Mouse (Mus musculus) MEL (cell line): ENCODE data around the gene Lrrc34. TPM values are rescaled to one million over a fixed set of nuclear protein-coding genes. Genes with fewer than 3 reads are reported as not detected.

Source experiments
- DNase-seq: peaks from one replicate; pipeline ENCODE4 v3.0.0; 2011; ENCODE audit warnings: low read depth, low spot score
- H3K27ac ChIP-seq: 2 replicates; pipeline ENCODE4 v1.5.1; 2012; ENCODE audit warnings: low read depth, mild to moderate bottlenecking, control low read depth, low read length, moderate library complexity; ENCODE audit not compliant: control insufficient read depth
- H3K27me3 ChIP-seq, 2 experiments: fragments of 150-350 bp in 1 of 2; sonication (generic) in 1 of 2; 2 replicates each; pipeline ENCODE4 v1.6.1; 2012; ENCODE audit warnings: low read length in 2 of 2, mild to moderate bottlenecking in 2 of 2, improper control_type of control experiment in 1 of 2, moderate library complexity in 1 of 2; ENCODE audit not compliant: insufficient read depth in 2 of 2, control insufficient read depth in 1 of 2
- H3K36me3 ChIP-seq, 2 experiments: 2 replicates each; pipeline ENCODE4 v1.6.1; 2012 to 2014; ENCODE audit warnings: low read length in 2 of 2, improper control_type of control experiment in 1 of 2, inconsistent platforms in 1 of 2, mild to moderate bottlenecking in 1 of 2; ENCODE audit not compliant: insufficient read depth in 2 of 2, control insufficient read depth in 1 of 2
- H3K4me1 ChIP-seq, 2 experiments: fragments of 150-350 bp in 1 of 2; sonication (generic) in 1 of 2; 2 replicates each; pipeline ENCODE4 v1.6.1; 2012; ENCODE audit warnings: low read length in 2 of 2, improper control_type of control experiment in 1 of 2, mild to moderate bottlenecking in 1 of 2; ENCODE audit not compliant: insufficient read depth in 2 of 2, control insufficient read depth in 1 of 2
- H3K4me3 ChIP-seq, 2 experiments: fragments of 150-350 bp in 1 of 2; sonication (generic) in 1 of 2; 2 replicates each; pipeline ENCODE4 v1.5.1; 2012; ENCODE audit warnings: low read depth in 2 of 2, low read length in 2 of 2, mild to moderate bottlenecking in 2 of 2, moderate library complexity in 2 of 2, control low read depth in 1 of 2, improper control_type of control experiment in 1 of 2; ENCODE audit not compliant: control insufficient read depth in 1 of 2, insufficient read depth in 1 of 2
- H3K79me2 ChIP-seq: 2 replicates; pipeline ENCODE4 v1.6.1; 2012; ENCODE audit warnings: mild to moderate bottlenecking, low read length, moderate library complexity; ENCODE audit not compliant: control insufficient read depth, poor library complexity, insufficient read depth
- H3K9ac ChIP-seq: 2 replicates; pipeline ENCODE4 v1.6.1; 2012; ENCODE audit warnings: low read depth, mild to moderate bottlenecking, control low read depth, low read length, moderate library complexity; ENCODE audit not compliant: control insufficient read depth, poor library complexity, severe bottlenecking
- H3K9me3 ChIP-seq: fragments of 150-350 bp; sonication (generic); replicated peaks from 2 replicates; pipeline ENCODE4 v1.6.1; 2012; ENCODE audit warnings: mild to moderate bottlenecking, low read length, improper control_type of control experiment, moderate library complexity; ENCODE audit not compliant: insufficient read depth
- CHD2 ChIP-seq: IDR thresholded peaks from 2 replicates; pipeline ENCODE4 v1.6.1; 2011; ENCODE audit warnings: low read length, improper control_type of control experiment
- CTCF ChIP-seq, 3 experiments: IDR thresholded peaks in 2 of 3; conservative IDR thresholded peaks in 1 of 3; 2 replicates each; pipeline ENCODE4 v1.5.1; 2011 to 2012; ENCODE audit warnings: low read length in 3 of 3, low read depth in 2 of 3, mild to moderate bottlenecking in 2 of 3, improper control_type of control experiment in 1 of 3, inconsistent platforms in 1 of 3, mixed read lengths in 1 of 3, moderate library complexity in 1 of 3; ENCODE audit not compliant: control insufficient read depth in 1 of 3, insufficient read depth in 1 of 3, poor library complexity in 1 of 3, severe bottlenecking in 1 of 3
- E2F4 ChIP-seq: IDR thresholded peaks from 2 replicates; pipeline ENCODE4 v1.6.1; 2011; ENCODE audit warnings: low read depth, low read length, improper control_type of control experiment, borderline replicate concordance
- ELF1 ChIP-seq: IDR thresholded peaks from 2 replicates; pipeline ENCODE4 v1.6.1; 2014; ENCODE audit warnings: low read depth, mild to moderate bottlenecking, inconsistent platforms, low read length, improper control_type of control experiment, moderate library complexity
- EP300 ChIP-seq, 2 experiments: IDR thresholded peaks; 2 replicates each; pipeline ENCODE4 v1.6.1; 2011; ENCODE audit warnings: improper control_type of control experiment in 2 of 2, low read length in 2 of 2, low read depth in 1 of 2, mild to moderate bottlenecking in 1 of 2
- GABPA ChIP-seq: IDR thresholded peaks from 2 replicates; pipeline ENCODE4 v1.6.1; 2012; ENCODE audit warnings: low read depth, mild to moderate bottlenecking, inconsistent platforms, low read length, improper control_type of control experiment, moderate library complexity
- GATA1 ChIP-seq: IDR thresholded peaks from 2 replicates; pipeline ENCODE4 v1.6.1; 2011; ENCODE audit warnings: low read depth, low read length, improper control_type of control experiment
- HCFC1 ChIP-seq: IDR thresholded peaks from 2 replicates; pipeline ENCODE4 v1.6.1; 2012; ENCODE audit warnings: low read depth, mild to moderate bottlenecking, inconsistent platforms, low read length, improper control_type of control experiment, moderate library complexity
- KAT2A ChIP-seq: conservative IDR thresholded peaks from 2 replicates; pipeline ENCODE4 v1.6.1; 2012; ENCODE audit warnings: low read depth, low read length, improper control_type of control experiment, inconsistent platforms
- MAFK ChIP-seq: IDR thresholded peaks from 2 replicates; pipeline ENCODE4 v1.6.1; 2011; ENCODE audit warnings: low read depth, mild to moderate bottlenecking, low read length, improper control_type of control experiment, borderline replicate concordance
- MAX ChIP-seq: IDR thresholded peaks from 2 replicates; pipeline ENCODE4 v1.6.1; 2011; ENCODE audit warnings: low read length, improper control_type of control experiment
- MAZ ChIP-seq: IDR thresholded peaks from 2 replicates; pipeline ENCODE4 v1.6.1; 2012; ENCODE audit warnings: low read depth, mild to moderate bottlenecking, inconsistent platforms, low read length, improper control_type of control experiment
- MEF2A ChIP-seq: IDR thresholded peaks from 2 replicates; pipeline ENCODE4 v1.6.1; 2014; ENCODE audit warnings: low read depth, mild to moderate bottlenecking, inconsistent platforms, low read length, improper control_type of control experiment; ENCODE audit not compliant: poor library complexity, insufficient replicate concordance, severe bottlenecking; ENCODE audit errors: extremely low read depth
- MXI1 ChIP-seq: IDR thresholded peaks from 2 replicates; pipeline ENCODE4 v1.6.1; 2011; ENCODE audit warnings: mild to moderate bottlenecking, low read depth, low read length, improper control_type of control experiment
- POLR2AphosphoS5 ChIP-seq: IDR thresholded peaks from 2 replicates; pipeline ENCODE4 v1.6.1; 2012; ENCODE audit warnings: low read depth, borderline replicate concordance, mild to moderate bottlenecking, inconsistent platforms, low read length, moderate library complexity, mixed read lengths
- SMC3 ChIP-seq: IDR thresholded peaks from 2 replicates; pipeline ENCODE4 v1.6.1; 2011; ENCODE audit warnings: low read depth, low read length, improper control_type of control experiment
- TAL1 ChIP-seq: IDR thresholded peaks from 2 replicates; pipeline ENCODE4 v1.6.1; 2012; ENCODE audit warnings: mild to moderate bottlenecking, inconsistent platforms, low read length, moderate library complexity, mixed read lengths
- TBP ChIP-seq: IDR thresholded peaks from 2 replicates; pipeline ENCODE4 v1.8.0; 2011; ENCODE audit warnings: low read depth, low read length, improper control_type of control experiment
- TCF12 ChIP-seq: IDR thresholded peaks from 2 replicates; pipeline ENCODE4 v1.6.1; 2014; ENCODE audit warnings: low read depth, mild to moderate bottlenecking, inconsistent platforms, low read length, improper control_type of control experiment, moderate library complexity
- ZC3H11A ChIP-seq: IDR thresholded peaks from 2 replicates; pipeline ENCODE4 v1.6.1; 2012; ENCODE audit warnings: low read depth, mild to moderate bottlenecking, inconsistent platforms, low read length, improper control_type of control experiment
- ZMIZ1 ChIP-seq: IDR thresholded peaks from 2 replicates; pipeline ENCODE4 v1.6.1; 2012; ENCODE audit warnings: low read depth, mild to moderate bottlenecking, inconsistent platforms, low read length, improper control_type of control experiment, moderate library complexity
- polyA plus RNA-seq, 2 experiments: library from polyadenylated mRNA; stranded (reverse) in 1 of 2; unstranded in 1 of 2; fragments of >175 nt in 1 of 2; fragments of >200 nt in 1 of 2; gene quantifications; 2 replicates each; pipeline versions ENCODE4 v1.2.1 to v1.2.4; 2012; ENCODE audit warnings: low replicate concordance in 2 of 2, low read depth in 1 of 2; ENCODE audit not compliant: insufficient read length in 2 of 2, insufficient read depth in 1 of 2, missing spikeins in 1 of 2
- total RNA-seq: library from RNA; depleted of rRNA; stranded (reverse); fragments of 300-350 nt; gene quantifications from 2 replicates; pipeline ENCODE4 v1.2.3, GENCODE M21; 2012

Lrrc34 gene
- total and polyA plus RNA-seq, 3 experiments, result not detected

DNA sequence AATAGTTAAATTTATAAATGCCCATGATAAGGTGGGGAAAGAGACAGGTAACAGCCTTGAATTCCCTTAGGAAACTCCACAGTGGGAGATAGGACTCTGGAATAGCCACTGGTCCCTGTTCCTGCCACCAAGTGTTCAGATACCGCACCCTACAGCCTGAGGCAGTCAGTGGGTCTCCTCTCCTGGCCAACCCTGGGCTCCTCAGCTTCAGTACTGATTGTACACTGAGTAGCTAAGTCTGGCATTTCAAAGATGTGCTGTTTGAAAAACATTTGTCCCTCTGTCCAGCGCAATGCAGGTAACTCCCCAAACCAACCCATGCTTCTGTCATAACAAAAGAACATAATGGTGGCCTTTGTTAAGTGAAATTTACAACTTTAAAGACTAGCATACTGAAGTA lies 48.0 kb upstream of the Lrrc34 start:
- H3K27me3 ChIP-seq, result no peaks in the 10 kb centered on the region
- TF ChIP-seq EP300 (IDR thresholded peaks at IDR 0.05; ENCODE audit: low read depth in 1 of 2, low read length in 2 of 2) (no peak), E2F4 (no peak), MAFK (no peak), TCF12 (no peak), MAZ (no peak), TBP (no peak), ZMIZ1 (no peak), HCFC1 (no peak), MXI1 (no peak), GATA1 (no peak), ZC3H11A (no peak), CTCF (IDR thresholded peaks at IDR 0.05 in 2 of 3, conservative IDR thresholded peaks at IDR 0.05 in 1 of 3; ENCODE audit: control insufficient read depth in 1 of 3, insufficient read depth in 1 of 3, low read depth in 2 of 3, low read length in 3 of 3, poor library complexity in 1 of 3, severe bottlenecking in 1 of 3) (no peak), GABPA (no peak), ELF1 (no peak), KAT2A (no peak), SMC3 (no peak), POLR2AphosphoS5 (no peak), CHD2 (no peak), MAX (no peak)
- no peaks in the 10 kb centered on the region for H3K36me3 ChIP-seq
- H3K4me3 ChIP-seq, result no peak overlapping the region
- no peak overlapping the region for H3K9ac ChIP-seq
- no peak overlapping the region for H3K27ac ChIP-seq
- no peaks in the 10 kb centered on the region for H3K4me1 ChIP-seq
- no peak for DNase-seq
- H3K79me2 ChIP-seq, result no peaks in the 10 kb centered on the region
- no peaks in the 10 kb centered on the region for H3K9me3 ChIP-seq

DNA sequence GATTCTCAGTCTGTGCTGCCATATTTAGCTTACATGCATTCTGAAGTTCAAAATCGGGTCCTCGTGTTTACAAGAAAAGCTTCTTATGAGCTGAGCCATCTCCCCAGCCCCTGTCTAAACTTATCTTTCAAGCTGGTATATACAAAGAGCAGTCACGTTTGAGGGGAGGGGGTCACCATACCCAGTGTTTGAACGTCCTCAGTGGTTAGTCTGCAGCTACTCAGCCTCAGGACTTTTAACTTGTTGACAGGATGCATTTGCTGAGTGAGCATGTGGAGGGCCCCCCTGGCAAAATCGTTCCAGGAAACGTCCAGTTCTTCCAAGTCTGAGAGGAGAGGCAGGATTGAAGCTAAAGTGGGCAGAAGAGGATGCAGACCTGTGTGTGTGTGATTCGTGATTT lies 43.3 kb upstream of the Lrrc34 start:
- no peak for DNase-seq
- Histone ChIP-seq H3K4me3 (no peak overlapping the region), H3K36me3 (no peaks in the 10 kb centered on the region), H3K27me3 (no peaks in the 10 kb centered on the region), H3K9me3 (no peaks in the 10 kb centered on the region), H3K4me1 (no peaks in the 10 kb centered on the region), H3K79me2 (no peaks in the 10 kb centered on the region), H3K9ac (no peak overlapping the region), H3K27ac (no peak overlapping the region)
- no peak for TF ChIP-seq MEF2A
- TF ChIP-seq TAL1, result no peak
- no peak for TF ChIP-seq TBP
